Mouse (Mus musculus): ENCODE measurements around the gene Zfp967.
"Not testable (repeated sequence)": the region's sequence is repeated elsewhere in the genome, so short reads cannot be mapped to it uniquely, and the experiment has no call there.

Gene Zfp967

GRCm38 (mm10) chr2:176520756-176521155 lies at the start of gene Zfp967:
TSS of gene Zfp967 (plus strand) at chr2:176521056.
- DNase-seq (ENCODE audit: low read depth, low spot score): not testable (repeated sequence)

DNA sequence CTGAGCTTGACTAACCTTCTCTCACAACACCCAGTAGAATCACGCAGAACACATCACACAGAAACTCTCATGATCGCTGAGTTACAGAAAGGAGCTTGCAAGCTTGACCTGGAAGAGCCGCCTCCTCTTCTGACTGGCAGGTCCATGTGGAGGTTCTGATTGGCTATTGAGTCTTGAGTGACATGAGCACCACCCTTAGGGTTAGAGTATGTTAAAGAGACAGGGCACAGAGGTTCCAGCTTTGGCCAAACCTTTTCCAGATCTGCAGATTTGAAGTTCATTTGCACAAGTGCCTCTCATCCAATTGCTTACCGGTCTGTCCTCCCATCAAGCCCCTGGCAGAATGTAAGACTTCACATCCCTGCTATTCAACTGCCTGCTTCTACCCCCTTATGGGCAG lies 34.2 kb upstream of the Zfp967 start, which contains the start of gene Gm14434:
Gene Gm14434 (minus strand): TSS at position 101 of the 400 bp plus-strand sequence.
- DNase-seq (ENCODE audit: low read depth, low spot score): not testable (repeated sequence)
